ENCODE assay signal across 12 mouse cellular contexts in genomic region chr17:31840423-31841003, GRCm38 (mm10). TPM values are rescaled to one million over a fixed set of nuclear protein-coding genes. Genes with fewer than 3 reads are reported as not detected.
DNase-seq lines count a peak whose midpoint lies in the region; ATAC-seq lines count a peak whose summit lies in the region.
"Had no signal": no experiment of that assay in that cellular context is flagged by ENCODE, and none has a peak within 500 bp of the region (broad histone marks: within the 10 kb centered on the region; RNA-seq: fewer than 3 reads in every experiment).

No protein-coding gene starts in this region.

- peak overlapping the region; percentile 85; the same call in 1 of the 2 replicates for H3K27ac ChIP-seq in limb, embryonic 15.5 days
- no peak overlapping the region for H3K27ac ChIP-seq in limb, embryonic 10.5 days
- H3K27ac ChIP-seq in midbrain, embryonic 13.5 days, result no peak overlapping the region

- DNase-seq in limb, embryonic 10.5 days (ENCODE audit: low spot score), result no peak
- DNase-seq in CD8-positive naive resting alpha-beta T cell, adult 2 months (ENCODE audit: low read depth in 2 of 2, low spot score in 2 of 2), result peak; percentile 81 to 83
- peak; percentile 72 for DNase-seq in splenic B cell, adult 2 months (ENCODE audit: low read depth, low spot score)
- no peak for DNase-seq in ovary, postnatal 10 days (ENCODE audit: low spot score)
- DNase-seq in frontal cortex, postnatal 10 days (ENCODE audit: low spot score in 2 of 2), result no peak
- DNase-seq: adrenal gland, postnatal 25 days; cerebellum, postnatal 10 days had no signal

- no peak overlapping the region for H3K4me2 ChIP-seq in limb, embryonic 15.5 days
- no peak overlapping the region for H3K4me2 ChIP-seq in midbrain, embryonic 13.5 days (replicated peaks)
- H3K4me2 ChIP-seq: heart, embryonic 11.5 days; intestine, embryonic 15.5 days had no signal

- H3K9me3 ChIP-seq in limb, embryonic 15.5 days, result no peaks in the 10 kb centered on the region
- no peaks in the 10 kb centered on the region for H3K9me3 ChIP-seq in limb, embryonic 10.5 days (replicated peaks)
- H3K9me3 ChIP-seq in midbrain, embryonic 13.5 days, result no peaks in the 10 kb centered on the region
- H3K9me3 ChIP-seq: intestine, embryonic 15.5 days had no signal

- no peak overlapping the region for H3K9ac ChIP-seq in limb, embryonic 15.5 days
- H3K9ac ChIP-seq in midbrain, embryonic 13.5 days (replicated peaks), result no peak overlapping the region
- H3K9ac ChIP-seq: intestine, embryonic 15.5 days had no signal

- H3K4me1 ChIP-seq in limb, embryonic 15.5 days, result peaks cover 21% of the 10 kb centered on the region
- H3K4me1 ChIP-seq in limb, embryonic 10.5 days, result peaks cover 7% of the 10 kb centered on the region; the same call in 1 of the 2 replicates
- H3K4me1 ChIP-seq in midbrain, embryonic 13.5 days (replicated peaks), result peaks cover 6% of the 10 kb centered on the region

- ATAC-seq in limb, embryonic 15.5 days (ENCODE audit: insufficient number of reproducible peaks, low FRiP score, low TSS enrichment, low read depth), result no peak
- ATAC-seq in granulocyte monocyte progenitor cell, adult 5-6 weeks (replicated peaks; ENCODE audit: poor library complexity, severe bottlenecking), result peak; percentile 45
- ATAC-seq in midbrain, embryonic 13.5 days, result no peak
- ATAC-seq: intestine, embryonic 15.5 days had no signal

- peaks cover 20% of the 10 kb centered on the region; the same call in 1 of the 2 replicates for H3K36me3 ChIP-seq in limb, embryonic 15.5 days
- peaks cover 23% of the 10 kb centered on the region for H3K36me3 ChIP-seq in limb, embryonic 10.5 days
- H3K36me3 ChIP-seq in splenic B cell, adult 2 months (ENCODE audit: control insufficient read depth, insufficient read depth, low read length, poor library complexity, severe bottlenecking), result peaks cover 2% of the 10 kb centered on the region; the same call in 1 of the 2 replicates
- peaks cover 24% of the 10 kb centered on the region for H3K36me3 ChIP-seq in midbrain, embryonic 13.5 days
- H3K36me3 ChIP-seq: intestine, embryonic 15.5 days had no signal

- no peaks in the 10 kb centered on the region for H3K27me3 ChIP-seq in limb, embryonic 15.5 days
- no peaks in the 10 kb centered on the region for H3K27me3 ChIP-seq in limb, embryonic 10.5 days (ENCODE audit: low read depth, poor library complexity, severe bottlenecking)
- no peaks in the 10 kb centered on the region for H3K27me3 ChIP-seq in splenic B cell, adult 2 months (ENCODE audit: control insufficient read depth, insufficient read depth, low read length, poor library complexity, severe bottlenecking)
- H3K27me3 ChIP-seq in midbrain, embryonic 13.5 days, result no peaks in the 10 kb centered on the region
- H3K27me3 ChIP-seq: intestine, embryonic 15.5 days had no signal

- WGBS in limb, embryonic 15.5 days, result 74% methylated on average over 6 of the region's 6 CpGs
- 82% methylated on average over 6 of the region's 6 CpGs for WGBS in limb, embryonic 10.5 days
- 81% methylated on average over 6 of the region's 6 CpGs for WGBS in midbrain, embryonic 13.5 days

- no peak overlapping the region for H3K4me3 ChIP-seq in limb, embryonic 15.5 days
- H3K4me3 ChIP-seq in limb, embryonic 10.5 days, result no peak overlapping the region
- no peak overlapping the region for H3K4me3 ChIP-seq in midbrain, embryonic 13.5 days (replicated peaks)
- H3K4me3 ChIP-seq: intestine, embryonic 15.5 days had no signal

RNA-seq across cellular contexts. Expression of gene Sik1, which starts 15.1 kb away (rescaled TPM):
- polyA plus RNA-seq in limb, embryonic 15.5 days (2015; fragmentation: Nextera tagmentation; extraction: Ambion mirVana), result 30.5 and 37.1 TPM in 2 replicates
- 10.3 and 13.4 TPM in 2 replicates for polyA plus RNA-seq in limb, embryonic 10.5 days (2016; fragmentation: Nextera tagmentation; extraction: Ambion mirVana)
- total RNA-seq in granulocyte monocyte progenitor cell, adult 5-6 weeks (2014; fragmentation: Nextera tagmentation), result 9.1 and 12.1 TPM in 2 replicates
- total RNA-seq in granulocyte monocyte progenitor cell, adult 5-6 weeks (2017), result 9.2 and 10.8 TPM in 2 replicates
- 16.9 and 17.6 TPM in 2 replicates for polyA plus RNA-seq in midbrain, embryonic 13.5 days (2015; fragmentation: Nextera tagmentation; extraction: Ambion mirVana)

Comparison
In these comparisons a context has a peak if more than half of its experiments do, and no peak if none do; other contexts are left out.
1. DNase-seq: peak in CD8-positive naive resting alpha-beta T cell, adult 2 months (2 of 2) and splenic B cell, adult 2 months (single experiment); none in limb, embryonic 10.5 days (single experiment), ovary, postnatal 10 days (single experiment) and frontal cortex, postnatal 10 days (0 of 2).